Mouse (Mus musculus): ENCODE results near the gene Gm43720. TPM values are rescaled to one million over a fixed set of nuclear protein-coding genes. Genes with fewer than 3 reads are reported as not detected.

Gene Gm43720
- total and polyA plus RNA-seq, 2 experiments from 2014 or later, result 0.07 TPM; not detected in 1

Other genes starting within 250 kb of the Gm43720 start
- gene Smok3c, start 226.8 kb downstream of the Gm43720 start, total RNA-seq (2014; rRNA removed; ENCODE audit: low replicate concordance), result not detected in 2 replicates
- not detected in 2 replicates for gene Smok3c, start 226.8 kb downstream of the Gm43720 start, polyA plus RNA-seq (2015; fragmentation: Nextera tagmentation; extraction: Ambion mirVana)
- 10.9 and 19.1 TPM in 2 replicates for gene Zkscan1, start 194.9 kb downstream of the Gm43720 start, total RNA-seq (2014; rRNA removed; ENCODE audit: low replicate concordance)
- gene Zkscan1, start 194.9 kb downstream of the Gm43720 start, polyA plus RNA-seq (2015; fragmentation: Nextera tagmentation; extraction: Ambion mirVana), result 5.4 and 6.5 TPM in 2 replicates
- gene Zscan21, start 163.1 kb downstream of the Gm43720 start, total RNA-seq (2014; rRNA removed; ENCODE audit: low replicate concordance), result 7.7 and 14.0 TPM in 2 replicates
- gene Zscan21, start 163.1 kb downstream of the Gm43720 start, polyA plus RNA-seq (2015; fragmentation: Nextera tagmentation; extraction: Ambion mirVana), result 25.0 and 25.2 TPM in 2 replicates
- 15.3 and 24.8 TPM in 2 replicates for gene Zfp113, start 124.2 kb downstream of the Gm43720 start, total RNA-seq (2014; rRNA removed; ENCODE audit: low replicate concordance)
- gene Zfp113, start 124.2 kb downstream of the Gm43720 start, polyA plus RNA-seq (2015; fragmentation: Nextera tagmentation; extraction: Ambion mirVana), result 8.3 and 9.3 TPM in 2 replicates
- 39.9 and 45.6 TPM in 2 replicates for gene Cops6, start 118.9 kb downstream of the Gm43720 start, total RNA-seq (2014; rRNA removed; ENCODE audit: low replicate concordance)
- 281 and 291 TPM in 2 replicates for gene Cops6, start 118.9 kb downstream of the Gm43720 start, polyA plus RNA-seq (2015; fragmentation: Nextera tagmentation; extraction: Ambion mirVana)
- 13.9 and 24.1 TPM in 2 replicates for gene Ap4m1, start 108.0 kb downstream of the Gm43720 start, total RNA-seq (2014; rRNA removed; ENCODE audit: low replicate concordance)
- gene Ap4m1, start 108.0 kb downstream of the Gm43720 start, polyA plus RNA-seq (2015; fragmentation: Nextera tagmentation; extraction: Ambion mirVana), result 6.1 and 6.5 TPM in 2 replicates
- gene Mcm7, start 107.5 kb downstream of the Gm43720 start, total RNA-seq (2014; rRNA removed; ENCODE audit: low replicate concordance), result 39.5 and 67.6 TPM in 2 replicates
- gene Mcm7, start 107.5 kb downstream of the Gm43720 start, polyA plus RNA-seq (2015; fragmentation: Nextera tagmentation; extraction: Ambion mirVana), result 33.3 and 39.9 TPM in 2 replicates
- gene Taf6, start 92.5 kb downstream of the Gm43720 start, total RNA-seq (2014; rRNA removed; ENCODE audit: low replicate concordance), result 52.8 and 77.7 TPM in 2 replicates
- 33.4 and 39.1 TPM in 2 replicates for gene Taf6, start 92.5 kb downstream of the Gm43720 start, polyA plus RNA-seq (2015; fragmentation: Nextera tagmentation; extraction: Ambion mirVana)
- 3.6 and 4.7 TPM in 2 replicates for gene Cnpy4, start 92.5 kb downstream of the Gm43720 start, total RNA-seq (2014; rRNA removed; ENCODE audit: low replicate concordance)
- 8.7 and 11.4 TPM in 2 replicates for gene Cnpy4, start 92.5 kb downstream of the Gm43720 start, polyA plus RNA-seq (2015; fragmentation: Nextera tagmentation; extraction: Ambion mirVana)
- 1.4 and 6.8 TPM in 2 replicates for gene Mblac1, start 85.6 kb downstream of the Gm43720 start, total RNA-seq (2014; rRNA removed; ENCODE audit: low replicate concordance)
- gene Mblac1, start 85.6 kb downstream of the Gm43720 start, polyA plus RNA-seq (2015; fragmentation: Nextera tagmentation; extraction: Ambion mirVana), result 5.1 and 5.6 TPM in 2 replicates
- 0.76 TPM in 1 of 2 replicates, not detected in the other for gene Nxpe5, start 54.1 kb downstream of the Gm43720 start, total RNA-seq (2014; rRNA removed; ENCODE audit: low replicate concordance)
- 0.07 TPM in 1 of 2 replicates, not detected in the other for gene Nxpe5, start 54.1 kb downstream of the Gm43720 start, polyA plus RNA-seq (2015; fragmentation: Nextera tagmentation; extraction: Ambion mirVana)
- 60.2 and 102 TPM in 2 replicates for gene Lamtor4, start 24.5 kb downstream of the Gm43720 start, total RNA-seq (2014; rRNA removed; ENCODE audit: low replicate concordance)
- 101 and 104 TPM in 2 replicates for gene Lamtor4, start 24.5 kb downstream of the Gm43720 start, polyA plus RNA-seq (2015; fragmentation: Nextera tagmentation; extraction: Ambion mirVana)
- gene BC037034, start 15.9 kb downstream of the Gm43720 start, total RNA-seq (2014; rRNA removed; ENCODE audit: low replicate concordance), result 12.0 and 13.4 TPM in 2 replicates
- 0.96 and 1.1 TPM in 2 replicates for gene BC037034, start 15.9 kb downstream of the Gm43720 start, polyA plus RNA-seq (2015; fragmentation: Nextera tagmentation; extraction: Ambion mirVana)
- gene Gal3st4, start 7.1 kb downstream of the Gm43720 start, total RNA-seq (2014; rRNA removed; ENCODE audit: low replicate concordance), result not detected in 2 replicates
- gene Gal3st4, start 7.1 kb downstream of the Gm43720 start, polyA plus RNA-seq (2015; fragmentation: Nextera tagmentation; extraction: Ambion mirVana), result 0.47 and 0.60 TPM in 2 replicates
- 1.1 and 6.0 TPM in 2 replicates for gene Gpc2, start within 50 bp of the Gm43720 start, total RNA-seq (2014; rRNA removed; ENCODE audit: low replicate concordance)
- 1.9 TPM in 2 replicates for gene Gpc2, start within 50 bp of the Gm43720 start, polyA plus RNA-seq (2015; fragmentation: Nextera tagmentation; extraction: Ambion mirVana)
- 8.2 TPM in 1 of 2 replicates, not detected in the other for gene Stag3, start 282 bp upstream of the Gm43720 start, total RNA-seq (2014; rRNA removed; ENCODE audit: low replicate concordance)
- 0.49 and 0.68 TPM in 2 replicates for gene Stag3, start 282 bp upstream of the Gm43720 start, polyA plus RNA-seq (2015; fragmentation: Nextera tagmentation; extraction: Ambion mirVana)
- not detected in 2 replicates for gene Pvrig, start 62.0 kb upstream of the Gm43720 start, total RNA-seq (2014; rRNA removed; ENCODE audit: low replicate concordance)
- gene Pvrig, start 62.0 kb upstream of the Gm43720 start, polyA plus RNA-seq (2015; fragmentation: Nextera tagmentation; extraction: Ambion mirVana), result not detected in 2 replicates
- gene Zfp157, start 161.5 kb upstream of the Gm43720 start, total RNA-seq (2014; rRNA removed; ENCODE audit: low replicate concordance), result 6.6 and 15.5 TPM in 2 replicates
- 13.1 and 14.4 TPM in 2 replicates for gene Zfp157, start 161.5 kb upstream of the Gm43720 start, polyA plus RNA-seq (2015; fragmentation: Nextera tagmentation; extraction: Ambion mirVana)

Data from heart, postnatal 0 days (tissue).